Mouse (Mus musculus): ENCODE data around the gene Gpc6. TPM values are rescaled to one million over a fixed set of nuclear protein-coding genes. Genes with fewer than 3 reads are reported as not detected.
"Not testable (repeated sequence)": the region's sequence is repeated elsewhere in the genome, so short reads cannot be mapped to it uniquely, and the experiment has no call there.

Gpc6 gene
- total and polyA plus RNA-seq, 2 experiments from 2014 or later = 11.0 to 17.1 TPM

DNA sequence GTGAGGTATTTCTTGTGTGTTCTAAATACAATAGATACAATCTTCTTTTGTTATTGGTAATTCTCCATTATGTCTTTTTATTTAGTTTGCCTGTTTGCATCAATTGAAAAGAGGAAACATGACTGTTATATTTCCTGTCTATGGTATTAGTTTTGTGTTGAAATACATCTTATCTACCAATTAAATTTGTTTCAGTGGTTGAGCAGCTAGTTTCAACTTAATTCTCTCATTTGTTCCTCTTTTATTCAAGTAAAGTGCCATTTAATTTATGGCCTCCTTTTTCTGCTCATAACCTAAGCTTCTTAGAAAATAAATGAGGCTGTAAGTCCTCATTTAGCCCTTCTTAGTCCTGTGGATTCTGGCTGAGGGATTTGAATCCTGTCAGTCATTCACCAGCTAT, 489.9 kb downstream of the Gpc6 start:
- H3K4me3 ChIP-seq (ENCODE audit: low read depth, low read length) = no peak overlapping the region
- no peaks in the 10 kb centered on the region for H3K4me1 ChIP-seq (ENCODE audit: control insufficient read depth, insufficient read depth)
- no peaks in the 10 kb centered on the region for H3K36me3 ChIP-seq (replicated peaks; ENCODE audit: control insufficient read depth, insufficient read depth, low read length)
- H3K4me2 ChIP-seq (ENCODE audit: low read depth, low read length) = no peak overlapping the region
- no peaks in the 10 kb centered on the region for H3K9me3 ChIP-seq (replicated peaks; ENCODE audit: control insufficient read depth, low read length)
- TF ChIP-seq EP300 (IDR thresholded peaks at IDR 0.05; ENCODE audit: low read depth) = no peak
- TF ChIP-seq CTCF (IDR thresholded peaks at IDR 0.05; ENCODE audit: low read depth) = no peak
- ATAC-seq (ENCODE audit: insufficient read depth, low read depth) (no peak), DNase-seq (ENCODE audit: low spot score) (no peak)
- no peak overlapping the region for H3K9ac ChIP-seq (replicated peaks; ENCODE audit: low read depth, low read length)
- H3K27ac ChIP-seq (ENCODE audit: low read depth) = no peak overlapping the region
- H3K27me3 ChIP-seq (ENCODE audit: control insufficient read depth, insufficient read depth, low read length) = no peaks in the 10 kb centered on the region

DNA sequence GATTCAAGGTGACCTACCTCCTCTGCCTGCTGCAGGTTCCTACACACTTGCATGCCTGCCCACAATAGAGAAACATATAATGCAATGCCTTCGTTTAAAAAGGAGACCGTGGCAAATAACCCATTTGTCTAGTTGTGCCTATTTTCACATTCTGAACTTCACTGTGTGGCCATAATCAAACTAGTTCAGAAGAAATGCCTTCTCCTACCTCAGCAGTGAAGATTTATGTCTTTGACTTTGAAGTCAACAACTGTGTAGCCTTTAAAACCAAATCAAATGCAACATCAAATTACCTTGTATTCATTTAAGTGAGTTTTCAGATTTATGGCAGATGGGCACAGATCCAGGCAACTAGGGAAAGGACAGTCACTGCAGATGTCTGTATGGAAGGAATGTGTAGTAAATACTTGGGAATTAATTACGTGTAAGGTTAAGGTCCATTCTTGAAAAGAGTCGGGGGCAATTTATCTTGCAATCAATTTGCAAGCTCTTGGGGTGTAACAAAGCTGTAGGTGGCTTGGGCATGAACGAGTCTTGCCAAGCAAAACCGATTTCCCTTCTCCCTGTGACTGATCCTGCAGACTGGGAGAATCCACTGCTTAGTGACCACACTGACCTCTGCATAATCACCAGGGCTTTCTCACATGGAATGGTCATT, 494.6 kb downstream of the Gpc6 start:
- H3K27ac ChIP-seq (ENCODE audit: low read depth) = no peak overlapping the region
- H3K4me3 ChIP-seq (ENCODE audit: low read depth, low read length) = no peak overlapping the region
- no peaks in the 10 kb centered on the region for H3K9me3 ChIP-seq (replicated peaks; ENCODE audit: control insufficient read depth, low read length)
- no peaks in the 10 kb centered on the region for H3K4me1 ChIP-seq (ENCODE audit: control insufficient read depth, insufficient read depth)
- no peak overlapping the region for H3K9ac ChIP-seq (replicated peaks; ENCODE audit: low read depth, low read length)
- H3K27me3 ChIP-seq (ENCODE audit: control insufficient read depth, insufficient read depth, low read length) = no peaks in the 10 kb centered on the region
- no peak for ATAC-seq (ENCODE audit: insufficient read depth, low read depth)
- no peak for DNase-seq (ENCODE audit: low spot score)
- WGBS = 74% methylated on average over 6 of the region's 6 CpGs
- no peaks in the 10 kb centered on the region for H3K36me3 ChIP-seq (replicated peaks; ENCODE audit: control insufficient read depth, insufficient read depth, low read length)
- TF ChIP-seq CTCF (IDR thresholded peaks at IDR 0.05; ENCODE audit: low read depth) = no peak
- no peak for TF ChIP-seq EP300 (IDR thresholded peaks at IDR 0.05; ENCODE audit: low read depth)
- H3K4me2 ChIP-seq (ENCODE audit: low read depth, low read length) = no peak overlapping the region

DNA sequence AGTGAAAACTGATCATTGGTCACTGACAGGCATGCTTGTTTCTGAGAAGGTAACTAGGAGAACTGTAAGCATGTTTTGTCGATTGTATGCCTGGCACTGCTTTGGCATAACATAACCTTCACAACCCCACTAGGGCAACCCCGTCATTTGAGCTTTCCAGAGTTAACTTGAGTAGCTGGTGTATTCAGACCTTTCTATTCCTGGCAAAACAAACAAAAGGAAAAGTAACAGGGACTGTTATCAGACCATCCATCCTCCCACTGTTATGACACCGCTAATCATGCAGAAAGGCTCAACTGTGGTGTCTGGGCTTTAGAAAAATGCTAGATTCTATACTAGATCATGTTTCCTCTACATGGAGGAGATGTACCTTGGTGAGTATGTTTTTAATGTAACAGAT, 496.1 kb downstream of the Gpc6 start:
- Histone ChIP-seq H3K36me3 (replicated peaks; ENCODE audit: control insufficient read depth, insufficient read depth, low read length) (no peaks in the 10 kb centered on the region), H3K4me1 (ENCODE audit: control insufficient read depth, insufficient read depth) (no peaks in the 10 kb centered on the region), H3K9me3 (replicated peaks; ENCODE audit: control insufficient read depth, low read length) (no peaks in the 10 kb centered on the region), H3K27me3 (ENCODE audit: control insufficient read depth, insufficient read depth, low read length) (no peaks in the 10 kb centered on the region), H3K4me3 (ENCODE audit: low read depth, low read length) (no peak overlapping the region), H3K9ac (replicated peaks; ENCODE audit: low read depth, low read length) (no peak overlapping the region), H3K27ac (ENCODE audit: low read depth) (no peak overlapping the region), H3K4me2 (ENCODE audit: low read depth, low read length) (no peak overlapping the region)
- WGBS = 48% methylated on average over 3 of the region's 3 CpGs
- DNase-seq (ENCODE audit: low spot score) (no peak), ATAC-seq (ENCODE audit: insufficient read depth, low read depth) (no peak)
- TF ChIP-seq EP300 (IDR thresholded peaks at IDR 0.05; ENCODE audit: low read depth) (no peak), CTCF (IDR thresholded peaks at IDR 0.05; ENCODE audit: low read depth) (no peak)

DNA sequence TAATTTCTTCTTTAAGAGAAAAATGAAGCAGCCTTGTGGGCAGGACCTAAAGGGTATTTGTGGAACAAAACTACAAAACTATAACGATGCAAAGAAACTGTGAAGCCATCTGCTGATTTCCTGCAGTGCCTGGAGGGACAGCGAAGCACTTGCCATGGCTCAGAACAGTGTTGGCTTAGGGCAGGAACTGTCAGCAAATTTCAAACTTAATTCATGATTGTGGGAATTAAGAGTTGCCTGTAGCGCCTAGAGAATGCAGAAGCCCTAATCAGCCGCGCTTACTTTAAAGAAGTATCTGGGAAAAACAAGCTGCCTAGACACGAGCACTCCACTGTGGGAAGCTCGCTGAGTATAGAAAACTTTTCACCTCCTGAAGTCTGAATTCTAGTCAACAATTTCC, 501.0 kb downstream of the Gpc6 start:
- Histone ChIP-seq H3K27ac (ENCODE audit: low read depth) (no peak overlapping the region), H3K4me1 (ENCODE audit: control insufficient read depth, insufficient read depth) (no peaks in the 10 kb centered on the region), H3K4me2 (ENCODE audit: low read depth, low read length) (no peak overlapping the region), H3K27me3 (ENCODE audit: control insufficient read depth, insufficient read depth, low read length) (no peaks in the 10 kb centered on the region), H3K9ac (replicated peaks; ENCODE audit: low read depth, low read length) (no peak overlapping the region), H3K36me3 (replicated peaks; ENCODE audit: control insufficient read depth, insufficient read depth, low read length) (no peaks in the 10 kb centered on the region), H3K4me3 (ENCODE audit: low read depth, low read length) (no peak overlapping the region), H3K9me3 (replicated peaks; ENCODE audit: control insufficient read depth, low read length) (no peaks in the 10 kb centered on the region)
- WGBS = 41% methylated on average over 7 of the region's 7 CpGs
- TF ChIP-seq EP300 (IDR thresholded peaks at IDR 0.05; ENCODE audit: low read depth) (no peak), CTCF (IDR thresholded peaks at IDR 0.05; ENCODE audit: low read depth) (no peak)
- DNase-seq (ENCODE audit: low spot score) = no peak
- no peak for ATAC-seq (ENCODE audit: insufficient read depth, low read depth)

DNA sequence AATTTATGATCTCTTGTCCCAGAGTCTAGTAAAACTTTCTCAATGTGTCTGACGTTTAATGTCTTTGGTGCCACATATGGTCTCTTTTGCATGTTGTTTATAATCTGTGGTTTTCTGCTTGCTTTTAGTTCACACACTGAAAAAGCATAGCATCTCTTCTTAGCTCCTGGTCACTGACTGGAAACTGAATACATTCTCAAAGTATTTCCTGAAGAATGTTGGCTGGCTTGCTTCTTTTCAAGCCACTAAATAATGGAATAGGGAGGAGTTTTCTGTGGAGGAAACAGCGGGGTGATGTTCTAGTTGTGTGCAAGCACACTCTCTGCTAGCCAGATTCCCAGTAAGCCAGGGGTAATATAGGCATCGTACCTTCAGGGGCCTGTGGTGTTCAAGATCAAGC, 502.7 kb downstream of the Gpc6 start:
- no peak for ATAC-seq (ENCODE audit: insufficient read depth, low read depth)
- no peak overlapping the region for H3K4me3 ChIP-seq (ENCODE audit: low read depth, low read length)

DNA sequence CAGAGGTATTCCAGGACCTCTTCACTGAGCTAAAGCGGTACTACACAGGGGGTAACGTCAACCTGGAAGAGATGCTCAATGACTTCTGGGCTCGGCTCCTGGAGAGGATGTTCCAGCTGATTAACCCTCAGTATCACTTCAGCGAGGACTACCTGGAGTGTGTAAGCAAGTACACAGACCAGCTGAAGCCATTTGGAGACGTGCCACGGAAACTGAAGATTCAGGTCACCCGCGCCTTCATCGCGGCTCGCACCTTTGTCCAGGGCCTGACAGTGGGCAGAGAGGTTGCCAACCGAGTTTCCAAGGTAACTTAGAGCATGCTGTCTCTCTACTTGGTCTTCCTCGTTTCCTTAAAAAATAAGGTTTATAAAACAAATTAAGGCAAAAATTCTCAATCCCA, 510.6 kb downstream of the Gpc6 start:
- no peaks in the 10 kb centered on the region for H3K4me1 ChIP-seq (ENCODE audit: control insufficient read depth, insufficient read depth)
- no peaks in the 10 kb centered on the region for H3K27me3 ChIP-seq (ENCODE audit: control insufficient read depth, insufficient read depth, low read length)
- no peaks in the 10 kb centered on the region for H3K9me3 ChIP-seq (replicated peaks; ENCODE audit: control insufficient read depth, low read length)
- WGBS = 89% methylated on average over 13 of the region's 13 CpGs
- ATAC-seq (ENCODE audit: insufficient read depth, low read depth) (no peak), DNase-seq (ENCODE audit: low spot score) (no peak)
- no peak overlapping the region for H3K4me2 ChIP-seq (ENCODE audit: low read depth, low read length)
- H3K36me3 ChIP-seq (replicated peaks; ENCODE audit: control insufficient read depth, insufficient read depth, low read length) = no peaks in the 10 kb centered on the region
- no peak for TF ChIP-seq EP300 (IDR thresholded peaks at IDR 0.05; ENCODE audit: low read depth)
- TF ChIP-seq CTCF (IDR thresholded peaks at IDR 0.05; ENCODE audit: low read depth) = no peak
- no peak overlapping the region for H3K4me3 ChIP-seq (ENCODE audit: low read depth, low read length)
- no peak overlapping the region for H3K9ac ChIP-seq (replicated peaks; ENCODE audit: low read depth, low read length)
- H3K27ac ChIP-seq (ENCODE audit: low read depth) = no peak overlapping the region

More for the DNA sequence above, 502.7 kb downstream of the Gpc6 start:
- no peak for DNase-seq (ENCODE audit: low spot score)
- Histone ChIP-seq H3K9me3 (replicated peaks; ENCODE audit: control insufficient read depth, low read length) (no peaks in the 10 kb centered on the region), H3K4me2 (ENCODE audit: low read depth, low read length) (no peak overlapping the region), H3K27me3 (ENCODE audit: control insufficient read depth, insufficient read depth, low read length) (no peaks in the 10 kb centered on the region), H3K9ac (replicated peaks; ENCODE audit: low read depth, low read length) (no peak overlapping the region), H3K27ac (ENCODE audit: low read depth) (no peak overlapping the region), H3K36me3 (replicated peaks; ENCODE audit: control insufficient read depth, insufficient read depth, low read length) (no peaks in the 10 kb centered on the region), H3K4me1 (ENCODE audit: control insufficient read depth, insufficient read depth) (no peaks in the 10 kb centered on the region)
- 56% methylated on average over 3 of the region's 3 CpGs for WGBS
- TF ChIP-seq CTCF (IDR thresholded peaks at IDR 0.05; ENCODE audit: low read depth) (no peak), EP300 (IDR thresholded peaks at IDR 0.05; ENCODE audit: low read depth) (no peak)

DNA sequence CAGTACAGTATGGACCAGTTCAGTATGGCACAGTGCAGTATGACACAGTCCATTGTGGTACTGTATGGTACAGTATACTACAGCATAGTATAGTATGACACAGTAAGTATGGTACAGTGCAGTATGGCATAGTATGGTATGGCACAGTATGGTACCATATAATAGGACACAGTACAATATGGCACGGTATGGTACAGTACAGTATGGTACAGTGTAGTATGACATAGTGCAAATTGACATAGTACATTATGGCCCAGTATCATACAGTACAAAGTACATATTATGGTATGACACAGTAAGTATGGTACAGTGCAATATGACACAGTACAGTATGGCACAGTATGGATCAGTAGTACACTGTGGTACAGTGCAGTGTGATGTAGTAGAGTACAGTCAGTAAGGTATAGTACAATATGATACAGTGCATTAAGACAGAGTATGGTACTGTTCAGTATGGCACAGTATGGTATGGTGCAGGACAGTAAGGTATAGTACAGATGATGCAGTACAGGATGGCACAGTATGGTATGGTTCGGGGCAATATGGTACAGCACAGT, 521.6 kb downstream of the Gpc6 start:
- DNase-seq (ENCODE audit: low spot score); H3K4me2 ChIP-seq (ENCODE audit: low read depth, low read length); H3K27ac ChIP-seq (ENCODE audit: low read depth); H3K4me1 ChIP-seq (ENCODE audit: control insufficient read depth, insufficient read depth); H3K36me3 ChIP-seq (replicated peaks; ENCODE audit: control insufficient read depth, insufficient read depth, low read length); ATAC-seq (ENCODE audit: insufficient read depth, low read depth); H3K27me3 ChIP-seq (ENCODE audit: control insufficient read depth, insufficient read depth, low read length); H3K9ac ChIP-seq (replicated peaks; ENCODE audit: low read depth, low read length); H3K9me3 ChIP-seq (replicated peaks; ENCODE audit: control insufficient read depth, low read length); H3K4me3 ChIP-seq (ENCODE audit: low read depth, low read length): not testable (repeated sequence)
- WGBS = 79% methylated on average over 2 of the region's 2 CpGs

Measured in heart, postnatal 0 days (tissue).